Mouse (Mus musculus) bone marrow, adult 2 months (tissue): ENCODE measurements around the gene H2-Ke6.

Source experiments
- CTCF ChIP-seq: fragments of 200-500 bp; IDR thresholded peaks from 2 replicates; pipeline ENCODE4 v1.5.1; 2011; ENCODE audit warnings: low read length, control low read depth; ENCODE audit not compliant: control insufficient read depth, insufficient read depth
- POLR2A ChIP-seq: fragments of 200-500 bp; IDR thresholded peaks from 2 replicates; pipeline ENCODE4 v1.6.1; 2011; ENCODE audit warnings: low read depth, mild to moderate bottlenecking, control low read depth, low read length, borderline replicate concordance; ENCODE audit not compliant: control insufficient read depth

DNA sequence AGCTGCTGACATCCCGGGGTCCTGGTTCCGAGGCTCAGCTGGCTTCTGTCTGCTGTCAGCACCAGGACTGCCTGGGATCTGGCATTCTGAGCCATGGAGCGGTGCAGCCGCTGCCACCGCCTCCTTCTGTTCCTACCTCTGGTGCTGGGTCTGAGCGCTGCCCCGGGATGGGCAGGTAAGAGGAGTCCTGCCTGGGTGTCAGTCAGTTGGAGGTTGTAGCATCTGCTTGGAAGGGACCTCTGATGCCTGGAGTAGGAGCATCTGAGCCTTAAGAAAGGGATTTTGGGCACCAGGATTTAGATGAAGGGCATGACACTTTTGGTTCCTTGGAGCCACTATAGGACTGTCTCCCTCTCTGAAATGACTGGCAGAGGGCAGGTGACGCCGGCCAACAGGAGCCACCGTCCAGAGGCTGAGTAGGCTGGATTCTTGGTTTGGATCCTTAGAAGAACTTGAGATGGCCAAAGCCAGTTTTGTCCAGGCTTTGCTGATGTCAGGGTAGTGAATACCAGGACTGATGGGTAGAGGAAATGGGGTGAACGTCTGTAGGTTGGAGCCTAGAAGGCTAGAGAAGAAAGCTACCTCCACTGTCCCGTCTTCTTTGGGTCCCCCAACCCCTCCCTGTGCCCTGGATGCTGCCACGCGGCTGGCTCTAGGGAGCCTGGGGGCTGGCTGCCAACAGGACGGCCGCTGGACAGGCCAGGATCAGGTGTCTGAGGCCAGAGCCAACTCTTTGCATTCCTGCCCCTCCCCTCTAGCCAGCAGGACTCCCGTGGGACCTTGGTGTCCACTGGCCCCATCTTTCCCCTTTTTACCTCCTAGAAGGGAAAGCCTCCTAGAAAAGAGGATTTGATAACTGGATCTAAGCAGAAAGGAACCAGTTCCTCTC, 11.9 kb upstream of the H2-Ke6 start:
- no peak for TF ChIP-seq POLR2A
- TF ChIP-seq CTCF, result no peak
